Mouse (Mus musculus) kidney, postnatal 0 days (tissue): Measurements from ENCODE around the gene Taf7l. TPM values are rescaled to one million over a fixed set of nuclear protein-coding genes. Genes with fewer than 3 reads are reported as not detected.

Source experiments
- ATAC-seq: fragments of 200-750 bp; cut with Nextera tagmentation; replicated peaks from 2 replicates; pipeline ENCODE4 v1.8.0; 2017; ENCODE audit warnings: low read depth, moderate number of reproducible peaks, moderate TSS enrichment, moderate library complexity; ENCODE audit not compliant: low FRiP score
- DNase-seq: peaks from one replicate; pipeline ENCODE4 v3.0.0-alpha.2; 2016; ENCODE audit warnings: low spot score
- H3K27ac ChIP-seq: fragments of 300-500 bp; sonication (generic); 2 replicates; pipeline ENCODE4 v1.5.1; 2014; ENCODE audit warnings: mild to moderate bottlenecking
- H3K27me3 ChIP-seq: fragments of 300-500 bp; sonication (generic); 2 replicates; pipeline ENCODE4 v1.6.1; 2014; ENCODE audit warnings: low read length, mixed read lengths; ENCODE audit not compliant: insufficient read depth
- H3K36me3 ChIP-seq: fragments of 300-500 bp; sonication (generic); 2 replicates; pipeline ENCODE4 v1.6.1; 2014; ENCODE audit warnings: low read length, mixed read lengths; ENCODE audit not compliant: insufficient read depth
- H3K4me1 ChIP-seq: fragments of 300-500 bp; sonication (generic); replicated peaks from 2 replicates; pipeline ENCODE4 v1.6.1; 2014; ENCODE audit warnings: antibody characterized with exemption, low read length, mixed read lengths; ENCODE audit not compliant: insufficient read depth
- H3K4me2 ChIP-seq: fragments of 300-500 bp; sonication (generic); 2 replicates; pipeline ENCODE4 v1.6.1; 2014; ENCODE audit warnings: mild to moderate bottlenecking, low read length, moderate library complexity, mixed read lengths
- H3K4me3 ChIP-seq: fragments of 300-500 bp; sonication (generic); replicated peaks from 2 replicates; pipeline ENCODE4 v1.5.1; 2014; ENCODE audit warnings: low read depth, low read length
- H3K9ac ChIP-seq: fragments of 300-500 bp; sonication (generic); 2 replicates; pipeline ENCODE4 v1.6.1; 2014; ENCODE audit warnings: low read depth, low read length
- H3K9me3 ChIP-seq: fragments of 300-500 bp; sonication (generic); replicated peaks from 2 replicates; pipeline ENCODE4 v1.6.1; 2016; ENCODE audit warnings: low read length, inconsistent platforms, mixed read lengths
- CTCF ChIP-seq: IDR thresholded peaks from 2 replicates; pipeline ENCODE4 v1.5.1; 2016; ENCODE audit warnings: antibody characterized with exemption, low read depth, mild to moderate bottlenecking, moderate library complexity
- whole genome bisulfite sequencing: fragments of 180-500 bp; shearing (Covaris S2); extraction: QIAGEN DNeasy Blood & Tissue Kit; methylation state at CpG from one replicate; pipeline ENCODE4 v1.1.7; 2014; 5-methylcytosine and 5-hydroxymethylcytosine counted together
- polyA plus RNA-seq: library from polyadenylated mRNA; unstranded; fragments of >200 nt; fragmentation: Nextera tagmentation; extraction: Ambion mirVana; gene quantifications from 2 replicates; pipeline ENCODE4 v1.2.1, GENCODE M21; 2015

The Taf7l gene
- polyA plus RNA-seq, 1 experiment from 2014 or later, result not detected

DNA sequence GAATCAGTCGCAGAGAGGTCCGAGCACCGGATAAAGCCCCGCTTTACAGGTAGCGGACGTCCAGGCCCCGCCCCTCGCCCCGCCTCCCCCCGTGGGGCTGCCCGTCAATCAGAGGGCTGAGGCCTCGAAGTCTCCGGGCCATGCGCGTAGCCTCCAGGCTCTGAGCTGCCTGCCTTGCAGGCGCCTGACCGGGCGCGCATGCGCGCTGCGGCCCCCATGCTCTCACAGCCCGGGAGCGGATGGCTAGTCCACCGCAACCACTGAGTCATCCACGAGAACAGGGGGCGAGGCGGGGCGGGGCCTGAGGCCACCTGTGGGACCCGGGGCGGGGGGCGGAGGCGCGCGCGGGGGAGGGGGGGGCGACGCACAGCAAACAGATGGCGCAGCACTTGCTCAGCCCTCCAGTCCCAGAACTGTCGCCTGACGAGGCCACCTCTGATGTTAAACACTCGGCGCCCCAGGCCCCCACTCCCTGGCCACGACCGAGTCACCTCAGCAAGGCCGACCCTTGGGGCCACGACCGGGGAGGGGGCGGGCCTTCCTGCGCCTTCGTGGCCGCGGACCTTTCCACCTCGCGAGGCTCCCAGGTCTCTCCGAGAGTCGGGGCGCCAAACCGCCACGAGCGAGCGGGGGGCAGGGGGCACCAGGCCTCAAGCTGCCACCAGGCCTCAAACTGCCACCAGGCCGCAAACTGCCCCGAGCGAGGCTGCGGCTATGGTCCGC lies 1.1 kb downstream of the Taf7l start:
- Histone ChIP-seq H3K27me3 (no peaks in the 10 kb centered on the region), H3K9ac (no peak overlapping the region), H3K4me1 (no peaks in the 10 kb centered on the region), H3K4me2 (no peak overlapping the region), H3K27ac (no peak overlapping the region), H3K9me3 (no peaks in the 10 kb centered on the region; the same call in 1 of the 2 replicates), H3K4me3 (no peak overlapping the region), H3K36me3 (no peaks in the 10 kb centered on the region)
- peak; percentile 29; the same call in 1 of the 2 replicates for ATAC-seq
- WGBS, result 78% methylated on average over 59 of the region's 67 CpGs
- TF ChIP-seq CTCF, result no peak
- DNase-seq, result no peak

DNA sequence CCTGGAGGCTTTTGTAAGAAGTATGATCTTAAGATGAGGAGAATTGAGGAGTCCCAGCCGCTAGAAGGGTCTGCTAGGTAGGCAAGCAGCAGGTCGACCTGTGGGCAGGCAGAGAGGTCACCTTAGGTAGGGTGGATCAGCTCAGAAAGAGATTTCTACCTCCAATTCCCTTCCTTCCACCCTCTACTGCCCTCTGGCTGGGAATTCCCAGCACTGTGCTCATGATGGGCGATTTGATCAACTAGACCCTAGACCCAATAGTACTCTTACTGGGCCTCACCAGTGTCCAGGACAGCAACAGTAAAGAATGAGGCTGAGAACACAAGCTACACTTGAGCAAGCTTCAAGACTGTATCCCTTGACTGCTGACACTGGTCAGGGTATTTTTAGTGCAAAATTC lies 49.0 kb downstream of the Taf7l start:
- WGBS, result 59% methylated on average over 3 of the region's 3 CpGs
- no peak overlapping the region for H3K27ac ChIP-seq
- no peak for DNase-seq
- H3K4me1 ChIP-seq, result no peaks in the 10 kb centered on the region
- no peak for TF ChIP-seq CTCF
- ATAC-seq, result no peak
- no peaks in the 10 kb centered on the region for H3K9me3 ChIP-seq
- H3K4me3 ChIP-seq, result no peak overlapping the region
- H3K9ac ChIP-seq, result no peak overlapping the region
- H3K36me3 ChIP-seq, result no peaks in the 10 kb centered on the region
- no peaks in the 10 kb centered on the region for H3K27me3 ChIP-seq
- no peak overlapping the region for H3K4me2 ChIP-seq

DNA sequence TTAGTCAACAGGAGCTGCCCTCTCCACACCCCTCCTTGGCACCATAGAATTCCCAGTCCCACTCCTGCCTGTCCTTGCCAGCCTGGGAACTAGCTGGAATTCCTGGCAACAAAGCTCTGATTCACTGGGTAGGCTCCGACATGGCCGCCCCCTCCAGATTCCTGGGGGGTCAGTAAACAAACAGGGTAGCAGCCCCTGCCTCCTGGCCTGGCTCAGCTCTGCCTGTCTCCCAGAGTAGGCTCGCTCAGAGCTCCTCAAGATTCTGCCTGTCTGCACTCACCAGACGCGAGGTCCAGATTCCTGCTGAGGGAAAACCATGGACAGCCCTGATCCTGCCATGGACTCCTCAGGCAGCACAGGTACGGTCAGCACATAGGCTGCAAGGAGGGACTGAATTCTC lies 49.5 kb downstream of the Taf7l start:
- DNase-seq (no peak), ATAC-seq (no peak)
- Histone ChIP-seq H3K4me1 (no peaks in the 10 kb centered on the region), H3K9me3 (no peaks in the 10 kb centered on the region), H3K4me2 (no peak overlapping the region), H3K9ac (no peak overlapping the region), H3K27me3 (no peaks in the 10 kb centered on the region), H3K4me3 (no peak overlapping the region), H3K27ac (no peak overlapping the region), H3K36me3 (no peaks in the 10 kb centered on the region)
- TF ChIP-seq CTCF, result no peak
- WGBS, result 73% methylated on average over 6 of the region's 6 CpGs

DNA sequence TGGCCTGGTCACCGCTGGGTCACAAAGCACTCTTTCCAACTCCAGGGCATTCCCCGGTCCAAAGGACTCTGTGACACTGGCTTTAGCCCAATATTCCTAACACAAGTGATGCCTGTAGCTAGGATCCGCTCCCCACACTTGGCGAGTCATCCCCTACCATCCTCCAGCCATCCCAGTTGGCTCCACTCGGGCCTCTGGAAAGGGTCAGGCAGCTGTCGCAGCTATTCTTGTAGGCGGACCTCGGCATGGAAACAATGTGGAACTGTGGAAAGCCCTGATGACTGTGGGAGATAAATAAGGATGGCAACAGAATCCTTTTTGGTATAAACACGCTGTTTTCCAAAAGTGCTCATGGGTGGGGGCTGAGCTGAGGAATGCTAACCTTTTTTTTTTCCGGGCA lies 50.5 kb downstream of the Taf7l start:
- H3K9ac ChIP-seq, result no peak overlapping the region

DNA sequence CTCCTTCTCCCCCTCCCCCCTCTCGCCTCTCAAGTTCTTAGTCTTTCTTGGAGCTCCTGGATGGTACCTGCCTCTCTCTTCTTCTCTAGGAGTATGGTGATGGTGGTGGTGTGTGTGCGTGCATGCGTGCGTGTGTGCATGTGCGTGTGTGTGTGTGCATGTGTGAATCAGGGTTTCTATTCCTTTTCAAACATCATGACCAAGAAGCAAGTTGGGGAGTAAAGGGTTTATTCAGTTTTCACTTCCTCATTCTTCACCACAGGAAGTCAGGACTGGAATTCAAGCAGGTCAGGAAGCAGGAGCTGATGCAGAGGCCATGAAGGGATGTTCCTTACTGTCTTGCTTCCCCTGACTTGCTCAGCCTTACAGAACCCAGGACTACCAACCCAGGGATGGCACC lies 52.0 kb downstream of the Taf7l start:
- Histone ChIP-seq H3K4me1 (no peaks in the 10 kb centered on the region), H3K4me2 (no peak overlapping the region)

More for the DNA sequence above, 50.5 kb downstream of the Taf7l start:
- no peak for ATAC-seq
- no peak for DNase-seq
- Histone ChIP-seq H3K4me1 (no peaks in the 10 kb centered on the region), H3K4me3 (no peak overlapping the region), H3K27ac (no peak overlapping the region), H3K27me3 (no peaks in the 10 kb centered on the region), H3K4me2 (no peak overlapping the region), H3K9me3 (no peaks in the 10 kb centered on the region), H3K36me3 (no peaks in the 10 kb centered on the region)
- no peak for TF ChIP-seq CTCF
- WGBS, result 83% methylated on average over 10 of the region's 10 CpGs

DNA sequence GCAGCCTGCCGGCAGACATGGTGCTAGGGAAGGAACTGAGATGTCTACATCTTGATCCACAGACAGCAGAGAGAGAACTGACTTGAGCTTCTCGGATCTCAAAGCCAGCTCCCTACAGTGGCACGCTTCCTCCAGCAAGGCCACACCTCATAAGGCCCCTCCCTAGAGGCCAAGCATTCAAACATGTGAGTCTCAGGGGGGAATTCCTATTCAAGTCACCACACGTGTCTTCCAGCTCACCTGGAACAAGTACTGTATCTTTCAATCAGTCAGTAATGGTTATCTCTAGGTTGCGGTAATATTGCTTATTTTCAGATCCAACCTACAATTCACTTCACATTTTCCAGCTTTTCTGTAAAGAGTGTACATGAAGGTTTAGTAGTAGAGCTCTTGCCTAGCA lies 56.2 kb downstream of the Taf7l start:
- Histone ChIP-seq H3K4me2 (no peak overlapping the region), H3K4me3 (no peak overlapping the region), H3K36me3 (no peaks in the 10 kb centered on the region), H3K27ac (no peak overlapping the region), H3K4me1 (no peaks in the 10 kb centered on the region), H3K9me3 (no peaks in the 10 kb centered on the region), H3K27me3 (no peaks in the 10 kb centered on the region), H3K9ac (no peak overlapping the region)
- DNase-seq (no peak), ATAC-seq (no peak)
- TF ChIP-seq CTCF, result no peak
- WGBS, result 87% methylated on average over 5 of the region's 5 CpGs

More for the DNA sequence above, 52.0 kb downstream of the Taf7l start:
- no peak for DNase-seq
- Histone ChIP-seq H3K9ac (no peak overlapping the region), H3K36me3 (no peaks in the 10 kb centered on the region), H3K27ac (no peak overlapping the region), H3K9me3 (no peaks in the 10 kb centered on the region), H3K27me3 (no peaks in the 10 kb centered on the region), H3K4me3 (no peak overlapping the region)
- no peak for ATAC-seq
- no peak for TF ChIP-seq CTCF
- 89% methylated on average over 5 of the region's 5 CpGs for WGBS

DNA sequence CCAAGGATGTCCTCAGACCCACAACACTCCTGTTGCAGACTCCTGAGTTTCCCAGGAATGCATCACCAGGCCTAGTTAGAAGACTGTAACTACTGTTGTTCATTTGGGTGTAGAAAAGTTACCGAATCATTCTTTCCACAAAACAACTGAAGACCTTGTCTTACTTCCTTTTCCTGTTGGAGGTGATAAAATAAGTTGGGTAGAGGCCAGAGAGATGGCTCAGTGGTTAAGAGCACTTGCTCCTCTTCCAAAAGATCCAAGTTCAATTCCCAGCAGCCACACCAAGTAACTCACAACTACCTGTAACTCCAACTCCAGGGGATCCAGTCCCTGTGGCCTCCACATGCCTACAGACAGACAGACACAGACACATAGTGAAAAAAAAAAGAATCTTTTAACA lies 64.2 kb downstream of the Taf7l start:
- Histone ChIP-seq H3K4me3 (no peak overlapping the region), H3K4me1 (no peaks in the 10 kb centered on the region), H3K9ac (no peak overlapping the region), H3K9me3 (no peaks in the 10 kb centered on the region), H3K27ac (no peak overlapping the region), H3K27me3 (no peaks in the 10 kb centered on the region), H3K36me3 (no peaks in the 10 kb centered on the region), H3K4me2 (no peak overlapping the region)
- ATAC-seq (no peak), DNase-seq (no peak)
- WGBS, result 87% methylated on average over 1 of the region's 1 CpGs
- no peak for TF ChIP-seq CTCF

Other genes with a start within 250 kb of the Taf7l start
- 16.6 and 17.3 TPM in 2 replicates for gene Trmt2b, start 199.5 kb downstream of the Taf7l start, polyA plus RNA-seq
- gene Tmem35a, start 181.3 kb downstream of the Taf7l start, polyA plus RNA-seq, result 9.9 and 11.8 TPM in 2 replicates
- 12.4 and 15.9 TPM in 2 replicates for gene Cenpi, start 168.4 kb downstream of the Taf7l start, polyA plus RNA-seq
- 0.07 and 0.24 TPM in 2 replicates for gene Drp2, start 71.9 kb downstream of the Taf7l start, polyA plus RNA-seq
- gene Timm8a1, start 65.4 kb upstream of the Taf7l start, polyA plus RNA-seq, result 99.1 and 106 TPM in 2 replicates
- 0.47 and 0.79 TPM in 2 replicates for gene Btk, start 107.1 kb upstream of the Taf7l start, polyA plus RNA-seq
- gene Rpl36a, start 109.2 kb upstream of the Taf7l start, polyA plus RNA-seq, result 527 and 613 TPM in 2 replicates
- 4.8 and 5.2 TPM in 2 replicates for gene Gla, start 124.6 kb upstream of the Taf7l start, polyA plus RNA-seq
- 125 and 131 TPM in 2 replicates for gene Hnrnph2, start 124.7 kb upstream of the Taf7l start, polyA plus RNA-seq
- 3.4 and 3.5 TPM in 2 replicates for gene Armcx4, start 210.0 kb upstream of the Taf7l start, polyA plus RNA-seq
- 34.1 and 34.7 TPM in 2 replicates for gene Armcx1, start 241.5 kb upstream of the Taf7l start, polyA plus RNA-seq